Mouse (Mus musculus) midbrain, embryonic 14.5 days (tissue): ENCODE results near the gene Dctpp1. TPM values are rescaled to one million over a fixed set of nuclear protein-coding genes. Genes with fewer than 3 reads are reported as not detected.
A peak's percentile ranks its signal among the peaks of the same experiment; 100 is the strongest.

Experiments
- ATAC-seq: fragments of 200-750 bp; cut with Nextera tagmentation; 2 replicates; pipeline ENCODE4 v1.8.0; 2017; ENCODE audit warnings: moderate number of reproducible peaks, moderate library complexity; ENCODE audit not compliant: low FRiP score, low TSS enrichment
- DNase-seq: peaks from one replicate; pipeline ENCODE4 v3.0.0-alpha.2; 2015
- H3K27ac ChIP-seq: fragments of 300-500 bp; sonication (generic); replicated peaks from 2 replicates; pipeline ENCODE4 v1.5.1; 2014; ENCODE audit warnings: mild to moderate bottlenecking, low read depth, low read length, moderate library complexity
- H3K27me3 ChIP-seq: fragments of 300-500 bp; sonication (generic); 2 replicates; pipeline ENCODE4 v1.6.1; 2014; ENCODE audit warnings: low read length, control low read depth, mixed read lengths; ENCODE audit not compliant: control insufficient read depth, insufficient read depth
- H3K36me3 ChIP-seq: fragments of 300-500 bp; sonication (generic); 2 replicates; pipeline ENCODE4 v1.6.1; 2014; ENCODE audit warnings: low read length, control low read depth; ENCODE audit not compliant: control insufficient read depth, insufficient read depth
- H3K4me1 ChIP-seq: fragments of 300-500 bp; sonication (generic); 2 replicates; pipeline ENCODE4 v1.6.1; 2014; ENCODE audit warnings: mild to moderate bottlenecking, antibody characterized with exemption, low read length, control low read depth; ENCODE audit not compliant: control insufficient read depth, insufficient read depth
- H3K4me2 ChIP-seq: fragments of 300-500 bp; sonication (generic); 2 replicates; pipeline ENCODE4 v1.6.1; 2014; ENCODE audit warnings: mild to moderate bottlenecking, low read length, moderate library complexity
- H3K4me3 ChIP-seq: fragments of 300-500 bp; sonication (generic); replicated peaks from 2 replicates; pipeline ENCODE4 v1.5.1; 2014; ENCODE audit warnings: low read depth, low read length
- H3K9ac ChIP-seq: fragments of 300-500 bp; sonication (generic); replicated peaks from 2 replicates; pipeline ENCODE4 v1.6.1; 2014; ENCODE audit warnings: mild to moderate bottlenecking, low read length, moderate library complexity
- H3K9me3 ChIP-seq: fragments of 300-500 bp; sonication (generic); 2 replicates; pipeline ENCODE4 v1.6.1; 2016; ENCODE audit warnings: low read length, control low read depth, mixed read lengths; ENCODE audit not compliant: control insufficient read depth
- WGBS: fragments of 180-500 bp; shearing (Covaris S2); extraction: QIAGEN DNeasy Blood & Tissue Kit; methylation state at CpG from one replicate; pipeline ENCODE4 v1.1.7; 2014; 5-methylcytosine and 5-hydroxymethylcytosine counted together
- polyA plus RNA-seq: library from polyadenylated mRNA; unstranded; fragments of >200 nt; fragmentation: Nextera tagmentation; extraction: Ambion mirVana; gene quantifications from 2 replicates; pipeline ENCODE4 v1.2.1, GENCODE M21; 2014

The Dctpp1 gene
- polyA plus RNA-seq, 1 experiment from 2014 or later = 125 TPM

GRCm38 (mm10) chr7:127228615-127229303, 31.8 kb downstream of the Dctpp1 start:
- Histone ChIP-seq H3K4me1 (peaks cover 20% of the 10 kb centered on the region), H3K4me3 (no peak overlapping the region), H3K27me3 (no peaks in the 10 kb centered on the region), H3K4me2 (no peak overlapping the region), H3K36me3 (peaks cover 11% of the 10 kb centered on the region; the same call in 1 of the 2 replicates), H3K9me3 (no peaks in the 10 kb centered on the region), H3K9ac (no peak overlapping the region), H3K27ac (no peak overlapping the region)
- peak; percentile 86 for DNase-seq
- ATAC-seq = no peak
- 68% methylated on average over 4 of the region's 4 CpGs for WGBS

GRCm38 (mm10) chr7:127225147-127225995, 35.1 kb downstream of the Dctpp1 start:
- H3K4me1 ChIP-seq = peaks cover 6% of the 10 kb centered on the region
- H3K9me3 ChIP-seq = no peaks in the 10 kb centered on the region
- H3K4me2 ChIP-seq = no peak overlapping the region
- H3K27me3 ChIP-seq = no peaks in the 10 kb centered on the region
- no peak overlapping the region for H3K4me3 ChIP-seq
- H3K36me3 ChIP-seq = 0 out of 2 replicates have a peak, but pooled peaks cover 5% of the 10 kb centered on the region
- DNase-seq (no peak), ATAC-seq (no peak)
- no peak overlapping the region for H3K27ac ChIP-seq
- WGBS = 86% methylated on average over 11 of the region's 11 CpGs
- no peak overlapping the region for H3K9ac ChIP-seq

- Histone ChIP-seq H3K4me3 (no peak overlapping the region), H3K4me1 (no peaks in the 10 kb centered on the region), H3K9me3 (no peaks in the 10 kb centered on the region), H3K9ac (no peak overlapping the region), H3K36me3 (0 out of 2 replicates have a peak, but pooled peaks cover 5% of the 10 kb centered on the region), H3K4me2 (no peak overlapping the region), H3K27ac (no peak overlapping the region), H3K27me3 (no peaks in the 10 kb centered on the region)
- WGBS = 93% methylated on average over 6 of the region's 6 CpGs
- no peak for ATAC-seq
- no peak for DNase-seq
Observed at GRCm38 (mm10) chr7:127224616-127225015, 35.9 kb downstream of the Dctpp1 start.

GRCm38 (mm10) chr7:127223515-127224478, 36.7 kb downstream of the Dctpp1 start:
- Histone ChIP-seq H3K9me3 (no peaks in the 10 kb centered on the region), H3K36me3 (no peaks in the 10 kb centered on the region), H3K27ac (no peak overlapping the region), H3K4me3 (no peak overlapping the region), H3K9ac (no peak overlapping the region), H3K27me3 (no peaks in the 10 kb centered on the region), H3K4me2 (no peak overlapping the region), H3K4me1 (no peaks in the 10 kb centered on the region)
- 86% methylated on average over 6 of the region's 6 CpGs for WGBS
- DNase-seq = no peak
- no peak for ATAC-seq

- Histone ChIP-seq H3K4me3 (no peak overlapping the region), H3K9ac (no peak overlapping the region), H3K4me1 (no peaks in the 10 kb centered on the region), H3K36me3 (no peaks in the 10 kb centered on the region), H3K27ac (no peak overlapping the region), H3K27me3 (no peaks in the 10 kb centered on the region), H3K4me2 (no peak overlapping the region), H3K9me3 (no peaks in the 10 kb centered on the region)
- WGBS = 99% methylated on average over 3 of the region's 3 CpGs
- ATAC-seq (no peak), DNase-seq (no peak)
Observed at GRCm38 (mm10) chr7:127223106-127223505, 37.4 kb downstream of the Dctpp1 start.

GRCm38 (mm10) chr7:127220440-127220839, 40.1 kb downstream of the Dctpp1 start:
- Histone ChIP-seq H3K9me3 (no peaks in the 10 kb centered on the region), H3K4me2 (no peak overlapping the region), H3K4me1 (no peaks in the 10 kb centered on the region), H3K27me3 (no peaks in the 10 kb centered on the region), H3K4me3 (no peak overlapping the region), H3K27ac (no peak overlapping the region), H3K9ac (no peak overlapping the region), H3K36me3 (no peaks in the 10 kb centered on the region)
- ATAC-seq (no peak), DNase-seq (no peak)
- WGBS = 88% methylated on average over 6 of the region's 6 CpGs

- no peaks in the 10 kb centered on the region for H3K4me1 ChIP-seq
- H3K27ac ChIP-seq = no peak overlapping the region
- no peaks in the 10 kb centered on the region for H3K9me3 ChIP-seq
- no peak for ATAC-seq
- no peak overlapping the region for H3K9ac ChIP-seq
- no peaks in the 10 kb centered on the region; the same call in 1 of the 2 replicates for H3K27me3 ChIP-seq
- H3K36me3 ChIP-seq = no peaks in the 10 kb centered on the region
- no peak for DNase-seq
- 94% methylated on average over 4 of the region's 4 CpGs for WGBS
- no peak overlapping the region for H3K4me3 ChIP-seq
- no peak overlapping the region for H3K4me2 ChIP-seq
Observed at GRCm38 (mm10) chr7:127218670-127219069, 41.8 kb downstream of the Dctpp1 start.

- H3K4me3 ChIP-seq = no peak overlapping the region
- no peaks in the 10 kb centered on the region for H3K4me1 ChIP-seq
- H3K9me3 ChIP-seq = no peaks in the 10 kb centered on the region
- ATAC-seq (no peak), DNase-seq (no peak)
- H3K27ac ChIP-seq = no peak overlapping the region
- no peaks in the 10 kb centered on the region; the same call in 1 of the 2 replicates for H3K27me3 ChIP-seq
- H3K4me2 ChIP-seq = no peak overlapping the region
- no peaks in the 10 kb centered on the region for H3K36me3 ChIP-seq
- 85% methylated on average over 10 of the region's 10 CpGs for WGBS
- H3K9ac ChIP-seq = no peak overlapping the region
Observed at GRCm38 (mm10) chr7:127217901-127218642, 42.4 kb downstream of the Dctpp1 start.
